In genomic region chr4:107313690-107314478, GRCm38 (mm10) we compare ENCODE assay signal across 8 mouse cellular contexts. TPM values are rescaled to one million over a fixed set of nuclear protein-coding genes. Genes with fewer than 3 reads are reported as not detected.
DNase-seq lines count a peak whose midpoint lies in the region; ATAC-seq lines count a peak whose summit lies in the region.

Gene Yipf1 (plus strand): TSS chr4:107314363.

- intact Hi-C loops in gastrocnemius, postnatal 14 days (cut with DNase I; ENCODE audit: low total_unique reads): no loop called here
- intact Hi-C loops in left cerebral cortex, postnatal 10 days (cut with DNase I): loop anchor here (1.0 kb wide), 1 partner anchor 61 kb away; the partner anchor contains the start of genes Hspb11 and Lrrc42

- DNase-seq in adipocyte (ENCODE audit: low spot score): peak; percentile 88
- DNase-seq in embryo, embryonic 10 days (ENCODE audit: low spot score): peak; percentile 93
- peak; percentile 91 for DNase-seq in gastrocnemius, postnatal 14 days
- DNase-seq in left cerebral cortex, postnatal 10 days (ENCODE audit: extremely low spot score in 1 of 2, low spot score in 2 of 2): peak; percentile 86 to 93
- DNase-seq in right cerebral cortex, postnatal 25 days: peak; percentile 87
- DNase-seq in urinary bladder, postnatal 4 days (ENCODE audit: low spot score in 2 of 2): peak; percentile 85 to 91

- ATAC-seq in inflammation-experienced regulatory T-cells, adult 6 months: peak; percentile 99
- peak; percentile 94 for ATAC-seq in megakaryocyte-erythroid progenitor cell, adult 5-6 weeks (replicated peaks; ENCODE audit: low FRiP score, low TSS enrichment, poor library complexity, severe bottlenecking)

RNA-seq across cellular contexts. Expression of gene Yipf1, which starts in this region (rescaled TPM):
- total RNA-seq in gastrocnemius, postnatal 14 days (2021): 10 to 100 TPM; 12.0 to 12.7 TPM
- 100 to 1,000 TPM in 2 of 3 experiments, 10 to 100 TPM in 1; 84.1 to 102 (median 101) TPM for polyA plus RNA-seq in inflammation-experienced regulatory T-cells, adult 6 months (2017; shearing (Covaris generic))
- 10 to 100 TPM; 44.6 to 47.8 TPM for total RNA-seq in left cerebral cortex, postnatal 10 days (2021)
- total RNA-seq in megakaryocyte-erythroid progenitor cell, adult 5-6 weeks (2014; fragmentation: Nextera tagmentation): 42.2 and 42.5 TPM in 2 replicates
- total RNA-seq in megakaryocyte-erythroid progenitor cell, adult 5-6 weeks (2017): 26.5 and 26.6 TPM in 2 replicates

Comparison
In these comparisons a context has a peak if more than half of its experiments do, and no peak if none do; other contexts are left out.
1. Peak in every context shown above with its lines: DNase-seq and ATAC-seq.